Mouse (Mus musculus) erythroid progenitor cell, adult 5-6 weeks (primary cell): ENCODE results near the gene Prpf40b. TPM values are rescaled to one million over a fixed set of nuclear protein-coding genes. Genes with fewer than 3 reads are reported as not detected.

Source experiments
- ATAC-seq: replicated peaks from 2 replicates; pipeline ENCODE4 v1.8.0; 2016; ENCODE audit warnings: moderate number of reproducible peaks, mild to moderate bottlenecking, moderate TSS enrichment, inconsistent platforms; ENCODE audit not compliant: poor library complexity, low FRiP score, severe bottlenecking
- total RNA-seq, 2 experiments: library from RNA; stranded (forward) in 1 of 2; stranded (reverse) in 1 of 2; fragments of 150-400 nt in 1 of 2; fragments of 186-747, 209-891 nt in 1 of 2; gene quantifications; 2 replicates each; pipeline versions ENCODE4 v1.2.3 to v1.2.4; 2015 to 2017; ENCODE audit warnings: low replicate concordance in 2 of 2

The Prpf40b gene
- total RNA-seq, 2 experiments from 2014 or later = not detected

DNA sequence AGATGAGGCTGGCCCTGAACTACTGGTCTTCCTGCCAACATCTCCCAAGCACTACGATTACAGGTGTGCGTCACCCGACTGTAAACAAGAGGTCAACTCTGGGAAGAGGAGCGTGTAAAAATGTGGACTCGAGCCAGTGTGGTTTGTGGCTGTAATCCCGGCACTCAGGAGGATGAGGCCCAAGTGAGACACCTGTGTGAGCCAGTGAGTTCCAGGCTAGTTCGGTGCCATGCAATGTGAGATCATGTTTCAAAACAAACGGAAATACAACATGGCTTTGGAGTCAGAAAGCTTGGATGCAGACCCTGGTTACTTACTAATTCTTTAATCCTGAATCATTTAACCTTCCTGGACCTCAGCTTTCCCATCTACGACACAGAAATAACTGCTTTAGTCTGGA, 64.1 kb downstream of the Prpf40b start:
- no peak for ATAC-seq

GRCm38 (mm10) chr15:99364022-99364530, 69.2 kb downstream of the Prpf40b start:
- ATAC-seq = no peak

GRCm38 (mm10) chr15:99364921-99365320, 70.0 kb downstream of the Prpf40b start:
- ATAC-seq = no peak

Other genes with a start within 250 kb of the Prpf40b start
- gene Prph, start 239.9 kb upstream of the Prpf40b start, total RNA-seq (2015; ENCODE audit: low replicate concordance) = not detected in 2 replicates
- not detected in 2 replicates for gene Prph, start 239.9 kb upstream of the Prpf40b start, total RNA-seq (2017; ENCODE audit: low replicate concordance)
- gene Troap, start 220.5 kb upstream of the Prpf40b start, total RNA-seq (2015; ENCODE audit: low replicate concordance) = 152 and 157 TPM in 2 replicates
- 126 and 180 TPM in 2 replicates for gene Troap, start 220.5 kb upstream of the Prpf40b start, total RNA-seq (2017; ENCODE audit: low replicate concordance)
- not detected in 2 replicates for gene C1ql4, start 207.3 kb upstream of the Prpf40b start, total RNA-seq (2015; ENCODE audit: low replicate concordance)
- gene C1ql4, start 207.3 kb upstream of the Prpf40b start, total RNA-seq (2017; ENCODE audit: low replicate concordance) = not detected in 2 replicates
- not detected in 2 replicates for gene Dnajc22, start 201.9 kb upstream of the Prpf40b start, total RNA-seq (2015; ENCODE audit: low replicate concordance)
- gene Dnajc22, start 201.9 kb upstream of the Prpf40b start, total RNA-seq (2017; ENCODE audit: low replicate concordance) = not detected in 2 replicates
- gene Spats2, start 169.2 kb upstream of the Prpf40b start, total RNA-seq (2015; ENCODE audit: low replicate concordance) = not detected in 2 replicates
- gene Spats2, start 169.2 kb upstream of the Prpf40b start, total RNA-seq (2017; ENCODE audit: low replicate concordance) = 0.51 TPM in 1 of 2 replicates, not detected in the other
- not detected in 2 replicates for gene Kcnh3, start 70.2 kb upstream of the Prpf40b start, total RNA-seq (2015; ENCODE audit: low replicate concordance)
- gene Kcnh3, start 70.2 kb upstream of the Prpf40b start, total RNA-seq (2017; ENCODE audit: low replicate concordance) = not detected in 2 replicates
- gene Mcrs1, start 43.1 kb upstream of the Prpf40b start, total RNA-seq (2015; ENCODE audit: low replicate concordance) = 18.4 and 26.4 TPM in 2 replicates
- gene Mcrs1, start 43.1 kb upstream of the Prpf40b start, total RNA-seq (2017; ENCODE audit: low replicate concordance) = 13.4 and 15.5 TPM in 2 replicates
- gene Fam186b, start 801 bp downstream of the Prpf40b start, total RNA-seq (2015; ENCODE audit: low replicate concordance) = not detected in 2 replicates
- gene Fam186b, start 801 bp downstream of the Prpf40b start, total RNA-seq (2017; ENCODE audit: low replicate concordance) = not detected in 2 replicates
- 3.6 and 5.0 TPM in 2 replicates for gene Fmnl3, start 75.4 kb downstream of the Prpf40b start, total RNA-seq (2015; ENCODE audit: low replicate concordance)
- 1.5 and 2.7 TPM in 2 replicates for gene Fmnl3, start 75.4 kb downstream of the Prpf40b start, total RNA-seq (2017; ENCODE audit: low replicate concordance)
- gene Tmbim6, start 97.8 kb downstream of the Prpf40b start, total RNA-seq (2015; ENCODE audit: low replicate concordance) = 179 and 219 TPM in 2 replicates
- gene Tmbim6, start 97.8 kb downstream of the Prpf40b start, total RNA-seq (2017; ENCODE audit: low replicate concordance) = 95.3 and 151 TPM in 2 replicates
- gene Nckap5l, start 162.7 kb downstream of the Prpf40b start, total RNA-seq (2015; ENCODE audit: low replicate concordance) = 0.84 TPM in 1 of 2 replicates, not detected in the other
- not detected in 2 replicates for gene Nckap5l, start 162.7 kb downstream of the Prpf40b start, total RNA-seq (2017; ENCODE audit: low replicate concordance)
- 1.3 and 1.4 TPM in 2 replicates for gene Bcdin3d, start 179.6 kb downstream of the Prpf40b start, total RNA-seq (2015; ENCODE audit: low replicate concordance)
- gene Bcdin3d, start 179.6 kb downstream of the Prpf40b start, total RNA-seq (2017; ENCODE audit: low replicate concordance) = 0.51 and 1.3 TPM in 2 replicates
- gene Faim2, start 233.1 kb downstream of the Prpf40b start, total RNA-seq (2015; ENCODE audit: low replicate concordance) = not detected in 2 replicates
- gene Faim2, start 233.1 kb downstream of the Prpf40b start, total RNA-seq (2017; ENCODE audit: low replicate concordance) = 0.38 TPM in 1 of 2 replicates, not detected in the other